Mouse (Mus musculus): Measurements from ENCODE around the gene Kif5c. TPM values are rescaled to one million over a fixed set of nuclear protein-coding genes. Genes with fewer than 3 reads are reported as not detected.

Kif5c gene
- total and polyA plus RNA-seq, 2 experiments from 2014 or later, result 170 to 328 TPM

GRCm38 (mm10) chr2:49719854-49720253, 100.8 kb downstream of the Kif5c start:
- Histone ChIP-seq H3K4me1 (ENCODE audit: insufficient read depth, low read length) (peaks cover 6% of the 10 kb centered on the region; the same call in 1 of the 2 replicates), H3K9ac (replicated peaks; ENCODE audit: low read length, poor library complexity, severe bottlenecking) (no peak overlapping the region)

GRCm38 (mm10) chr2:49720343-49720742, 101.2 kb downstream of the Kif5c start:
- no peak for TF ChIP-seq CTCF (IDR thresholded peaks at IDR 0.05)

More at GRCm38 (mm10) chr2:49719854-49720253, 100.8 kb downstream of the Kif5c start:
- Histone ChIP-seq H3K27ac (ENCODE audit: low read depth, low read length) (peak overlapping the region; percentile 44; the same call in 1 of the 2 replicates), H3K36me3 (ENCODE audit: insufficient read depth, low read length) (peaks cover 18% of the 10 kb centered on the region), H3K9me3 (ENCODE audit: low read length) (no peaks in the 10 kb centered on the region), H3K4me3 (ENCODE audit: low read depth, low read length) (no peak overlapping the region), H3K27me3 (ENCODE audit: insufficient read depth, low read length) (no peaks in the 10 kb centered on the region), H3K4me2 (ENCODE audit: low read depth, low read length, poor library complexity, severe bottlenecking) (no peak overlapping the region)
- no peak for TF ChIP-seq CTCF (IDR thresholded peaks at IDR 0.05)
- 1% methylated on average over 6 of the region's 6 CpGs for WGBS
- DNase-seq (ENCODE audit: low spot score) (no peak), ATAC-seq (ENCODE audit: low FRiP score) (0 out of 2 replicates have a peak, but pooled peaks have one; percentile 47)

GRCm38 (mm10) chr2:49722331-49722730, 103.2 kb downstream of the Kif5c start:
- no peak for ATAC-seq (ENCODE audit: low FRiP score)
- Histone ChIP-seq H3K9ac (replicated peaks; ENCODE audit: low read length, poor library complexity, severe bottlenecking) (no peak overlapping the region), H3K4me2 (ENCODE audit: low read depth, low read length, poor library complexity, severe bottlenecking) (no peak overlapping the region), H3K27ac (ENCODE audit: low read depth, low read length) (peak overlapping the region; percentile 18; the same call in 1 of the 2 replicates), H3K9me3 (ENCODE audit: low read length) (no peaks in the 10 kb centered on the region), H3K4me3 (ENCODE audit: low read depth, low read length) (no peak overlapping the region), H3K27me3 (ENCODE audit: insufficient read depth, low read length) (no peaks in the 10 kb centered on the region), H3K36me3 (ENCODE audit: insufficient read depth, low read length) (peaks cover 25% of the 10 kb centered on the region), H3K4me1 (ENCODE audit: insufficient read depth, low read length) (peaks cover 6% of the 10 kb centered on the region; the same call in 1 of the 2 replicates)
- TF ChIP-seq CTCF (IDR thresholded peaks at IDR 0.05), result no peak
- no peak for DNase-seq (ENCODE audit: low spot score)
- WGBS, result 26% methylated on average over 9 of the region's 9 CpGs

More at GRCm38 (mm10) chr2:49720343-49720742, 101.2 kb downstream of the Kif5c start:
- ATAC-seq (ENCODE audit: low FRiP score) (peak; percentile 44; the same call in 1 of the 2 replicates), DNase-seq (ENCODE audit: low spot score) (no peak)
- peak overlapping the region; percentile 44; the same call in 1 of the 2 replicates for H3K27ac ChIP-seq (ENCODE audit: low read depth, low read length)
- H3K9me3 ChIP-seq (ENCODE audit: low read length), result no peaks in the 10 kb centered on the region
- H3K27me3 ChIP-seq (ENCODE audit: insufficient read depth, low read length), result no peaks in the 10 kb centered on the region
- peaks cover 23% of the 10 kb centered on the region for H3K36me3 ChIP-seq (ENCODE audit: insufficient read depth, low read length)
- H3K9ac ChIP-seq (replicated peaks; ENCODE audit: low read length, poor library complexity, severe bottlenecking), result no peak overlapping the region
- H3K4me1 ChIP-seq (ENCODE audit: insufficient read depth, low read length), result peaks cover 6% of the 10 kb centered on the region; the same call in 1 of the 2 replicates
- no peak overlapping the region for H3K4me3 ChIP-seq (ENCODE audit: low read depth, low read length)
- H3K4me2 ChIP-seq (ENCODE audit: low read depth, low read length, poor library complexity, severe bottlenecking), result no peak overlapping the region
- 39% methylated on average over 9 of the region's 9 CpGs for WGBS

GRCm38 (mm10) chr2:49722983-49723382, 103.9 kb downstream of the Kif5c start:
- no peak for ATAC-seq (ENCODE audit: low FRiP score)

GRCm38 (mm10) chr2:49726672-49727071, 107.6 kb downstream of the Kif5c start:
- ATAC-seq (ENCODE audit: low FRiP score), result no peak
- Histone ChIP-seq H3K36me3 (ENCODE audit: insufficient read depth, low read length) (peaks cover 48% of the 10 kb centered on the region), H3K27me3 (ENCODE audit: insufficient read depth, low read length) (no peaks in the 10 kb centered on the region), H3K9me3 (ENCODE audit: low read length) (no peaks in the 10 kb centered on the region), H3K9ac (replicated peaks; ENCODE audit: low read length, poor library complexity, severe bottlenecking) (no peak overlapping the region), H3K4me1 (ENCODE audit: insufficient read depth, low read length) (no peaks in the 10 kb centered on the region; the same call in 1 of the 2 replicates), H3K4me2 (ENCODE audit: low read depth, low read length, poor library complexity, severe bottlenecking) (no peak overlapping the region), H3K4me3 (ENCODE audit: low read depth, low read length) (no peak overlapping the region), H3K27ac (ENCODE audit: low read depth, low read length) (0 out of 2 replicates have a peak overlapping the region, but pooled peaks have one; percentile 4)
- no peak for DNase-seq (ENCODE audit: low spot score)
- TF ChIP-seq CTCF (IDR thresholded peaks at IDR 0.05), result no peak
- 74% methylated on average over 11 of the region's 11 CpGs for WGBS

More at GRCm38 (mm10) chr2:49722983-49723382, 103.9 kb downstream of the Kif5c start:
- Histone ChIP-seq H3K9ac (replicated peaks; ENCODE audit: low read length, poor library complexity, severe bottlenecking) (no peak overlapping the region), H3K4me3 (ENCODE audit: low read depth, low read length) (no peak overlapping the region), H3K4me2 (ENCODE audit: low read depth, low read length, poor library complexity, severe bottlenecking) (no peak overlapping the region), H3K27me3 (ENCODE audit: insufficient read depth, low read length) (no peaks in the 10 kb centered on the region), H3K27ac (ENCODE audit: low read depth, low read length) (peak overlapping the region; percentile 18; the same call in 1 of the 2 replicates), H3K36me3 (ENCODE audit: insufficient read depth, low read length) (peaks cover 25% of the 10 kb centered on the region), H3K9me3 (ENCODE audit: low read length) (no peaks in the 10 kb centered on the region), H3K4me1 (ENCODE audit: insufficient read depth, low read length) (peaks cover 6% of the 10 kb centered on the region; the same call in 1 of the 2 replicates)
- 76% methylated on average over 13 of the region's 13 CpGs for WGBS
- TF ChIP-seq CTCF (IDR thresholded peaks at IDR 0.05), result no peak
- DNase-seq (ENCODE audit: low spot score), result no peak

GRCm38 (mm10) chr2:49727199-49727598, 108.1 kb downstream of the Kif5c start:
- Histone ChIP-seq H3K9ac (replicated peaks; ENCODE audit: low read length, poor library complexity, severe bottlenecking) (no peak overlapping the region), H3K9me3 (ENCODE audit: low read length) (no peaks in the 10 kb centered on the region), H3K4me1 (ENCODE audit: insufficient read depth, low read length) (no peaks in the 10 kb centered on the region; the same call in 1 of the 2 replicates), H3K27me3 (ENCODE audit: insufficient read depth, low read length) (no peaks in the 10 kb centered on the region), H3K4me2 (ENCODE audit: low read depth, low read length, poor library complexity, severe bottlenecking) (no peak overlapping the region), H3K27ac (ENCODE audit: low read depth, low read length) (no peak overlapping the region), H3K4me3 (ENCODE audit: low read depth, low read length) (no peak overlapping the region), H3K36me3 (ENCODE audit: insufficient read depth, low read length) (peaks cover 48% of the 10 kb centered on the region)
- 9% methylated on average over 7 of the region's 7 CpGs for WGBS
- DNase-seq (ENCODE audit: low spot score) (peak; percentile 88), ATAC-seq (ENCODE audit: low FRiP score) (peak; percentile 80)
- peak; percentile 93 for TF ChIP-seq CTCF (IDR thresholded peaks at IDR 0.05)

Data from midbrain, postnatal 0 days (tissue).